Mouse (Mus musculus) spleen, adult 18-20 months (tissue): ENCODE data around the gene Epha2.

Source experiments
- DNase-seq, 2 experiments: peaks; one replicate each; pipeline ENCODE4 v3.0.0; 2022; ENCODE audit warnings: mixed read lengths in 2 of 2

Epha2 gene

GRCm38 (mm10) chr4:141304223-141304611 lies 3.2 kb downstream of the Epha2 start:
- DNase-seq, result no peak

DNA sequence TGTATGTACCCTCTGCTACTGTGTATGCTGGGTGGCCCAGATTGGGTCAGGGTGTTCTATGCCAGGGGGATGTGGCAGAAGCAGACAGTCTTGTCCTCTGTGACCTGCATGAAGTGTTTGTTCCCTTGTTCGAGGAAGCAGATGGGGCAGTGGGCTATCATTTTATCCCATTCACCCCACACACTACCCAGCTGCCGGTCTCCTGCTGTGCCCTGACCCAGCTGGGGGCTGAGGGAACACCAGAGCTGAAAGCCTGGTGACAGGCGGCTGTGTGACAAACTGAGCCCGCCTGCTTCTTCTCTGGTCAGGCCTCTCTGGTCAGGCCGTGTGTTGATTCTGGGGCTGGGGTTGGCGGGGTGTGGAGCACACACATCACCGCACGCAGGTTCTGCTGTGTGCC lies 5.0 kb downstream of the Epha2 start:
- DNase-seq, result no peak

- DNase-seq, result no peak
Observed at GRCm38 (mm10) chr4:141308381-141308780, 7.3 kb downstream of the Epha2 start.

DNA sequence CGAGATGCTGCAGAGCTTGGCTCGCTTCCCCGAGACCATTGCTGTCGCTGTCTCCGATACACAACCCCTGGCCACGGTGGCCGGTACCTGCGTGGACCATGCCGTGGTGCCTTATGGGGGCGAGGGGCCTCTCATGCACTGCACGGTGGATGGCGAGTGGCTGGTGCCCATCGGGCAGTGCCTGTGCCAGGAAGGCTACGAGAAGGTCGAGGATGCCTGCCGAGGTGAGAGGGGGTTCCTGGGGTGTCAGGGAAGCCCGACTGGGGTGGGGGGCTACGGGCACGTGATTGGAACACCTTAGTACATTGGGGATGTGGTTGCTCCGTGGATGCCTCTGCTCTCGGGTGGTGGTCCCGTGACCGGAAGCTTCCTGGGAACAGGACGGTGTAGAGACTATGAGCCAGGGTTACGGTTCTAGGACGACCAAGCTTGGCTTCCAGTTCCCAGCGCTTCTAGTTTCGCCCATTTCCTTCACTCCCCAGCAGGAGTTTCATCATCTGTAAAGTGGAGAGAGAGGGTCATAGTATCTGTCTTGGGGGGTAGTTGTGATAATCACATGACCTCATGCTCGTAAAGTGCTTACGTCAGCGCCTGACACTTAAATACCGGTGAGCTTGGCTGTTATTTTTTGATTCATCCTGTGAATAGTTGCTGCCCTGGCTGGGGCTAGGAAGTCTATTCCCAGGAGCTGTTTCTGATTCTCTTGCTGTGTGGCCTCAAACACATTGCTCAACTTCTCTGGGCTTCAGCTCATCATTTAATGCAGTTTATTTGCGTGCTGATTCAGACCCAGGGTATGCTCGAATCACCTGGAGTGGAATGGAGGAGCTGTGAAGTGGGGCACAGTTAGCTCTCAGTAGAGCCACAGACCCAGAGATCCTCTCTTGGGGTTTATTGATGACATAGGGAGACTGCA lies 8.1 kb downstream of the Epha2 start:
- no peak for DNase-seq

DNA sequence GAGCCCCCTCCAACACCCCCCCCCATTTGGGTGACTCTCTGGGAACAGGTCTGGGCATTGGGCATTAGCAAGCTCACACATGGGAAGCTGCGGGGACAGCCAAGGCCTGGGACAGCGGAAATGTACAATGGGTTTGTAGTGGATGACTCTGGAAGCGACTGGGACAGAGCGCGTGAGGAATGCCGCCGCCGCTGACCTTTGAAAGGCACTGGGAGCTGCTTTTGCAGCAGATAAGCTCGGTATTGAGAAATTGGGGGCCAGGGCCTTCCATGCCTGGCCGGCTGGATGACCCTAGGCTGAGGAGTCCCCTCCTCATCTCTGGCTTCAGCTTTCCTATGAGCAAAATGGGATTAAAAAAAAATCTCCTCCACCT lies 8.7 kb downstream of the Epha2 start:
- no peak for DNase-seq

- DNase-seq, result no peak
Observed at GRCm38 (mm10) chr4:141310191-141310606, 9.2 kb downstream of the Epha2 start.

DNA sequence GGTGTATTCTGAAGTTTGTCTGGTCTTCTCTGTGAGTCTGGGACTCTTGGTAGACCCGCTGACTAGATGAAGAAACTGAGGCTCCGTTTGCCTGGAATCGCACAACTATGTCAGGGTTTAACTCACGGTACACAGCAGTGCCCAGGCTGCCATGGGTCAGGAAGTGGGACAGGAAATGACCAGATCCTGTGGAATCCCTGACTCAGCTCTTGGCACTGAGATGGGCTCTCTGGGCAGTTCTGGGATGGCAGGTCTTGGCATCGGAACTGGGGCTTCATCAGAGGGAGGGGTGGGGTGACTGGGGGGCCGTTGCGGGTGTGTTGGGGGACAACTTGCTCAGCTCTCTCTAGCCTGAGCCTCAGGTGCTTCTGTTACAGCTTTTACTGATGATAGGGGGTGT lies 10.0 kb downstream of the Epha2 start:
- DNase-seq, result no peak

DNA sequence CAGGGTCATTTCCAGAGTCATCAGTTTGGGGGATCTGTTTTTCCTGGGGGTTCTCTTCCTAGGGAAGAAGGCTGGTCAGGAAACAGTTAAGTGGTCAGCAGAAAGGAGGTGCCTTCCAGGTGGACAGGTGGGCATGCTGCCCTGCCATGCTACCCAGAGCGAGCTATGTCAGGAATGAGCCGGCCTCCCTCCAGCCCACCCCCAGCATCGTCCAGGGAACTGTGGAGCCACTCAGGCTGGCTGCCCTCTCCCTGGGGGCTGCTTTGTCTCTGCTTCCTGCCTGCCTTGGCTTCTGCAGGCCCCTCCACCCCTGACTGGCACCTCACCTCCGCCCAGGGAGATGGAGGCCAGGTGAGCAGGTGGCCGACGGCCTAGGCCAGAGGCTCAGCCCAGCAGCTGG lies 10.5 kb downstream of the Epha2 start:
- no peak for DNase-seq

- no peak for DNase-seq
Observed at GRCm38 (mm10) chr4:141311908-141312307, 10.9 kb downstream of the Epha2 start.

DNA sequence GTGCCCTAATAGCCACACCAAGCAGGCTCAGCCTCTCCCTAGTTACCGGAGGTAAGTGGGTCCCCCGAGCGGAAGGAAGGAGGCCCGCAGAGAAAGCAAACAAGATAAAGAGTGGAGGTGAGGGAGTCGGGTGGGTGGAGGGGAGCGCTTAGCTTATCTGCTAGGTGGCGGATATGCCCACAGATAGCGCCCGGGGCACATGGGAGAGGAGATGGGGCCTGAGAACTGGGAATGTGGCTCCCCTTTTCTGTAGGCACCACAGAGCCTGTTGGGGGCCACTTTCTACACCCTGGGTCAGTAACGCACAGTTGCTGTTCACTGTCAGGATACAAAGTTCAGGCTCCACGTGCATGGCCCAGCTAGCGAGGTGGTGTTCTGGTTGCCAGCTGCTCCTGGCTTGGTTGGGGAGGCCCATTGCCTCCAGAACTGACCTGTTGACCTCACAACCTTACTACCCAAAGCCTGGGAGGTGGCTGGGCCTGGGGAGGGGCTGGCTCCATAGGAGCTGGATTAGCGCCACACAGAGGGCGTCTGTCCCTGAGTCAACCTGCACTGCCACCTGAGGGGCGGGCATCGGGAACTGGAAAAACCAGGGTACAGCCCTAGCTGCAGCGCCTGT lies 11.6 kb downstream of the Epha2 start:
- DNase-seq, result no peak

DNA sequence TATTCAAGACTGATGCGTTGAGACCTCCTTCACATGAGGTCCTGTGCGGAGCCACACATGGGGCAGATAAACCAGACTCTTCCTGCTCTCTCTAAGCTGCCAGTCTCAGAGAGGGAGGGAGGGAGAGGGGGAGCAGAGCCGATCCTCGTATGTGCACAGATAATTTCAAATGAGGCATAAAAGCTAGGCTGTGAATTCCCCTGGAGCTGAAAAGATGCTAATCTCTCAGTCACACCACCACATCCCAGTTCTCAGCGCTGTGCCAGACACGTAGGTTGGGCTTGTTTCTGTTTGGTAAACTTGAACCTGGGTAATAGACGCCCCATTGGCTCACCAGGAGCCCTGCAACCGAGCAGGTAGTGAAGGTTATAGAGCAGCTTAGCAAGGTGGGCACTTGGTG lies 12.4 kb downstream of the Epha2 start:
- DNase-seq, result no peak

- no peak for DNase-seq
Observed at GRCm38 (mm10) chr4:141313924-141314323, 12.9 kb downstream of the Epha2 start.

- no peak for DNase-seq
Observed at GRCm38 (mm10) chr4:141314745-141315144, 13.7 kb downstream of the Epha2 start.

GRCm38 (mm10) chr4:141316023-141316422 lies 15.0 kb downstream of the Epha2 start:
- DNase-seq, result no peak

DNA sequence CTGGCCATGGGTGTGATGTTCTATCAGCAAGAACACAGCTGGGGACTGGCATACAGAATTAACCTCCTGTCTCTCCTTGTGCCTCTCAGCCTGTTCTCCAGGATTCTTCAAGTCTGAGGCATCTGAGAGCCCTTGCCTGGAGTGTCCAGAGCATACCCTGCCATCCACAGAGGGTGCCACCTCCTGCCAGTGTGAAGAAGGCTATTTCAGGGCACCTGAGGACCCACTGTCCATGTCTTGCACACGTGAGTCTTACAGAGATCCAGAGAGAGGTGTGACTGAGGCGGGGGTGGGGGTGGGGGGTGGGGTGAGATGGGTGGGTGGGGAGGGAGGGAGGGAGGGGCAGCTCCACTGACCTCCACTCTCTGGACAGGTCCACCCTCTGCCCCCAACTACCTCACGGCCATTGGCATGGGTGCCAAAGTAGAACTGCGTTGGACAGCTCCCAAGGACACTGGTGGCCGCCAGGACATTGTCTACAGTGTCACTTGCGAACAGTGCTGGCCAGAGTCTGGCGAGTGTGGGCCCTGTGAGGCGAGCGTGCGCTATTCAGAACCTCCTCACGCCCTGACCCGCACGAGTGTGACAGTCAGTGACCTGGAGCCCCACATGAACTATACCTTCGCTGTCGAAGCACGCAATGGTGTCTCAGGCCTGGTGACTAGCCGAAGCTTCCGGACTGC lies 15.6 kb downstream of the Epha2 start:
- no peak for DNase-seq

GRCm38 (mm10) chr4:141317914-141318313 lies 16.9 kb downstream of the Epha2 start:
- DNase-seq, result no peak

GRCm38 (mm10) chr4:141322526-141322925 lies 21.5 kb downstream of the Epha2 start:
- no peak for DNase-seq

GRCm38 (mm10) chr4:141324771-141325191 lies 23.7 kb downstream of the Epha2 start:
- DNase-seq, result no peak

DNA sequence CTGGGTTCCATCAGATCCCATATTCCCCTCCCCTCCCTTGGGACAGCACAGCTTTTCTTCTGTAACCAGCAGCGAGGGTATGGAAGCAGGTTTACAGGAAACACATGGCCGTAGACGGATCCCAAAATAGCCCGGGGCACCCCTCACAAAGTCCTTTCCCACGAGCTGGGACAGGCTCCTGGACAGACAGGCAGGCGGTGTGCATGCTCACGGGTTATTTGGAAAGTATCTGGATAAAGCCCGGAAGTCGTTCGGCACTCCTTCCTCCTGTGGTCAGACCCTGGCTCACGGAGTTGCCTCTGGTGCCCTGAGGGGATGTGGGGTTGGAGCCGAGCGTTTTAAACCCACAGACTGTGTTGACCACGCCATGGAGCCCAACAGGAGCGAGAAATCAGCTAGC lies 24.6 kb downstream of the Epha2 start:
- no peak for DNase-seq

DNA sequence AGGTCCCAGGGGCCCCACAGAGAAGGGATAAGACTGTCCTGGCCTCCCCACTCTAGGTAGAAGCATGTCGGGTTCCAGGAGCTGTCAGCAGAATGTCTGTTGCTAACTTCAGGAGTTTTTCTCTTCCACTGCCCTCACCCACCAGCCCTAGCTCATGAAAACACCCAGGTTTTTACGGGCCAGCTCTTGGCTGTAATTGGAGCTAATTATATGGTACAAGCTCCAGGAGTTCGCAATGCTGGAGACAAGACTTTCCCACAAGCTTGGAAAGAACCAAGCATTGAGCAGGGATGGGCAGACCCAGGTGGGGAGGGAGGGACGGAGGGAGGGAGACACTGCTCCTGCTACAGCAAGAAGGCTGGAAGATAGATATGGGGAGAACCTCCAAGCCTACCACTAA lies 26.0 kb downstream of the Epha2 start:
- DNase-seq, result no peak

DNA sequence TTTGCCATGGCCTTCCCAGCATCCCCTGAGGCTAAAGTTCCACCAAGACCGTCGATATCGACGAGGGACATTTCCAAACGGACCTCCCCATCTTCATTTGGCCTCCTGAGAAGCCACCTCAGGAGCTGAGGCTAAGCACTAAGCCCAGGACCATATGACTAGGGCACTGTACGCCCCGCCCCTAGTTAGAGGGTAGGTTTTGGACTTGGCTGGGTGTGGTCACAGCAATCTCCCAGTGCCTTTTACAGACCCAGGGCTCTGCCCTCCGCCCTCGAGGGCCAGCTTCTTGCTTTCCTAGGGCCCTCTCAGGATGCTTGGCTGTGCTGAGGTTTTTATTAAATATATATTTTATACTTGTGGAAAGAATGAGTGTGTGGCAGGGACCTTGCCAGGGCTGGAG lies 27.7 kb downstream of the Epha2 start:
- DNase-seq, result no peak

GRCm38 (mm10) chr4:141329968-141330367 lies 28.9 kb downstream of the Epha2 start:
- no peak for DNase-seq

DNA sequence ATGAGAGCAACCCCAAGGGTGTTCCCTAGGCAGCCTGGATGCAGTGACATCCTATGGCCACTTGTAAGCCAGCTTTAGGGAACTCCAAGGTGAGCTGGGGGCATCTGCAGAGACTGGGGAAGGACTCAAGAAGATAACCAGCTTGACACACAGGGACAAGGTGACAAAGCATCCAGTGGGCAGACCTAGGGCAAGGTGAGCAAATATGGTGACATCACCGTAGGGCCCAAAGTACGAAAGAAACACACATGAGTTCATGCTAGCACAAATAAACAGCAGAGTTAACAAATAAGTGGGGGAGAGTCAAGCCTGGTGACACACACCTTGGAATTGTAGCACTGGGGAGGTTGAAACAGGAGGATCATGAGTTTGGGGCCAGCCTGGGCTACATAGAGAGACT lies 30.4 kb downstream of the Epha2 start:
- no peak for DNase-seq

DNA sequence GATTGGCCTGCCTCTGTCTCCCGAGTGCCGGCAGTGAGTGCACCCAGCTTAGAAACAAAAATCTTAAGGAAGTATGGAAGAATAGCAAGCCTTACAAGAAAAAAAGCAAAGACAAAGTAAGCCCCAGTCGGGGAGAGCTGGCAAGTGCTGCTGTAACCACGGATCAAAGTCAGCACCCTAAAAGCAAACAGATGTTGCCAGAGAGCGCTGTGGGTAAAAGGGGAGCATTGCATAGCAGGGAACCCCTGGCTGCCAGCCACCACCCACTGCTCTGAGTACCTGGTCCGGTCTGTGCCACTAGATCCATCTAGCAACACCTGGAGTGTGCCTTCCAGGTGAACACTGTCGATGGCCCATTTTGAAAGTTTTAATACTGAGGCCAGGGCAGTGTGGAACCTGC lies 31.2 kb downstream of the Epha2 start:
- DNase-seq, result no peak
